Mouse (Mus musculus) spleen, postnatal 4 days (tissue): ENCODE data around the gene Epyc.

ENCODE experiments used
- DNase-seq, 2 experiments: peaks; one replicate each; pipeline ENCODE4 v3.0.0; 2022; ENCODE audit warnings: low spot score in 2 of 2

Gene Epyc

DNA sequence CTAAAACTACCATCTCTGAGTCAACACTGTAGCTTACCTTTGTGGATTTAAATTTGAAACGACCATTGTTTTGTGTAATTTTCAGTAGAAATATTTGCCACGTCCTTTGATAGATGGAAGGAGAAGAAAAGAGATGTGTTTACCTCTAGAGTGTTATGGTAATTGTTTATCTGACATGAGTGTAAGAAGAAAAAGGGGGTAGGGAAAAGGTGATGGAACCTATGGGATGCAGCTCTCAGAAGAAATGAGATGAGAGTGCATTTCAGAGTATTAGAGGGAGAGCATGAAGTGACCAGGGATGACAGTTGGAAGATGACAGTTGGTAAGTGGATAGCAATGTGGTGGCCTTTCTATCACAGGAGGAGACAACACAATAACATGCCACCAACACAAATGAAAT is at the start of gene Epyc:
TSS of gene Epyc (plus strand) at position 301 of the 400 bp plus-strand sequence.
- no peak for DNase-seq

GRCm38 (mm10) chr10:97595680-97596079 is 48.2 kb upstream of the Epyc start:
- DNase-seq, result no peak

GRCm38 (mm10) chr10:97601744-97602143 is 42.1 kb upstream of the Epyc start:
- DNase-seq, result no peak

GRCm38 (mm10) chr10:97603256-97603655 is 40.6 kb upstream of the Epyc start:
- DNase-seq, result no peak

- DNase-seq, result no peak
These were observed 37.3 kb upstream of the Epyc start, which contains the start of gene Kera for GRCm38 (mm10) chr10:97606579-97606978. Kera (plus strand) TSS chr10:97606879.

GRCm38 (mm10) chr10:97622328-97622727 is 21.5 kb upstream of the Epyc start:
- DNase-seq, result no peak

GRCm38 (mm10) chr10:97624381-97624780 is 19.5 kb upstream of the Epyc start:
- DNase-seq, result no peak

- no peak for DNase-seq
These were observed 18.8 kb upstream of the Epyc start for GRCm38 (mm10) chr10:97625116-97625515.

DNA sequence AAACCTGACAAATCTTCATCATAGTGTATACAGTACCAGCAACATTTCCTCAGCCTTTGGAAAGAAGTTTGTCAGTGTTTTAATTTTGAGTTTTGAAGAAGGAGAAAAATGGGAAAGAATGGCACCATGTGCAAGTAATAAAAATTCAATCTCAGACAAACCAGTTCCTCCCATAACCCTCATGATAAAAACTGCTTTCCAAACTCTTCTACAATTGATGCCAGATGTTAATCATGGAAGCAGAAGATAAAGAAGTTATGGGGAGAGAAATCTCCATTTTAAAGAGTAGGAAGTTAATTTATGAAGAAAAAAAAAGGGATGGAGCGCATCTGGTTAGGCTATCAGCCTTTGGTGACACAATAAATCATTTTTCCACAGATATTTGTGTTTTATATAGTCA is 17.3 kb upstream of the Epyc start:
- DNase-seq, result no peak

GRCm38 (mm10) chr10:97631061-97631460 is 12.8 kb upstream of the Epyc start:
- no peak for DNase-seq

- no peak for DNase-seq
These were observed 1.9 kb upstream of the Epyc start for GRCm38 (mm10) chr10:97641926-97642325.

DNA sequence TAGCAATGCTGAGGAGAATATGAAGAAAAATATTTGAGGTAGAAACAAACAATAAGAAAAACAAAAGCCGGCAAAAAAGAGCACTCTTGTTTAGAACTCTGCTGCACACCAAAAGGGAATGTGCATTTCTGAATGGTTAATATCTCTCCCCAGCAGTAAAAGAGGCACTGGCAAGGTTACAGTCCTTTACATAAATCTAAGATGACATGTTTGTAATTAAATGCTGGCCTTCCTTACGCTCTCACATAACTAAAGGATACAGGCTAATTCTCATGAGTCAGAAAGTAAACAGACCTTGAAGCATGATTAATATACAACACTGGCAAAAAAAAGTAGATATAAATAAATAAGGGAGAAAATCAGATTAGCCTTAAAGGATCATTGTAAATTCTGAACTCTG is 6.5 kb downstream of the Epyc start:
- no peak for DNase-seq

- no peak for DNase-seq
These were observed 15.6 kb downstream of the Epyc start for GRCm38 (mm10) chr10:97659489-97659888.

- DNase-seq, result no peak
These were observed 24.8 kb downstream of the Epyc start for GRCm38 (mm10) chr10:97668656-97669055.

GRCm38 (mm10) chr10:97670202-97670601 is 26.3 kb downstream of the Epyc start:
- DNase-seq, result no peak

DNA sequence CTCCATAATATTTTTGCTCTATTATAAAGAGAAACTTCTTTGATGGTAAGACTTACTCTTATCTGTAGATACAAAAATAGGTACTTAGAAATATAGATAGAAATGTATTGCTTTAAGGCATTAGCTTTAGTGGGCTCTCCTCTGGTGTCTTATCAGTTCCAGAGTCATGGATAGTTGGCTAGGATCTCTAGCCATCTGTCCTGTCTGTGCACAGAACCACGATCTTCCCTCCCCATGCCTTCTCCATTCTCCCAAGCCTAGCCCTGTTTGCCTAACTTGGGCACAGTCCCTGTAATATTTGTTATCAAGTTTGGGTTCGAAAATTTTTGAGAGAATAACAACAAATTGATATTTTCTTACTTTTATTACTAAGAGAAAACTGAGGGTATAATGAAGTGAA is 29.4 kb downstream of the Epyc start:
- no peak for DNase-seq

- DNase-seq, result no peak
These were observed 39.1 kb downstream of the Epyc start for GRCm38 (mm10) chr10:97682981-97683380.

DNA sequence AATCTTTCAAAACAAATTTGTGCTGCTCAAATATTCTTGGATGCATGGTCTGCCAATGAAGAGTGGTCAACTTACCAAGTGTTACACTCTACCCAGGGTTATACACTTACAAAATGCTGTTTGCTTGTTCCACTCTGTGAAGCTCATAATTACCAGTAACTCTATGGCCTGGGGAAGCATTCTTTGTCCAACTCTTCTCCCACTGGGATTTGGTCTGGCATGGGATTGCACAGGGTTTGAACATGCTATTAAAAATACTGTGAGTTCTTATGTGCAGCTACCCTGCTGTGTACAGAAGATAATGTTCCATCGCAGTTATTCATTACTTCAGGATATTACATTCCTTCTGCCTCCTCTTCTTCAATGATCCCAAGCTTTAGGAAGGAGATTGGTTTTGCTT is 43.3 kb downstream of the Epyc start:
- DNase-seq, result no peak

DNA sequence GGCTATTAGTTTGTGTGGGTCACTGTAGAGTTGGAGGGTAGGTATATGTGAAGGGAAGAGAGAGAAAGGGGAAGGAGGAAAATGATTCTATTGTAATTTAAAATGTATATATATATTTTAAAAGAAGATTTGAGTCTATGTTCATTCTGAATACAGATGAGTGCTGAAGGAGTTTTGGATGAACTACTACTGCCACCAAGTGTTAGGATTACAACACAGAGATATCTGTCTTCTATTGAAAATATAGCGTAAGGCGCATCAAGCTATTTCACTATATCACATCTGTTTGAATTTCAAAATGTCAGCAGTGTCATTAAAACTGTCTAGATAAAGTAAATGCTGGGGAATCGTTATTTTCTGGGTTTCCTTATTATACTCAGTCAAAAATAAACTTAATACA is 45.6 kb downstream of the Epyc start:
- no peak for DNase-seq

DNA sequence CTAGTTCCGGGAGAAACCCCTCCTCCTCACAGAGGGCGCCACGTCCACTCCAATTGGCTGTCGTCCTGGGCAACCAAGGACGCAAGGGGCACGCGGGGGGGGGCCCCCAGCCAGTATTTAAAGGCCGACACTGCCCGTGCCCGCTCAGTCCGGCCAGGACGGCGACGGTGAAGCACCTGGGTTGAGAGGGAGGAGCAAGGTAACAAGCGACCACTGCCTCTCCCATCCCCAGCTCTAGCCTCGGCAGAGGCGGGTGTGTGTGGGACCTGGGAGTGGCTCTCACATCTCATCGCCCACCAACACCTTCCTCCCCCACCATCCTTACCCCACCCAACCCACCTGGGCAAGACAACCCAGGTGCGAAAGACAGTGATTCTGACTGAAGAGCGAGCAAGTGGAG is 49.0 kb downstream of the Epyc start, which contains the start of gene Ccer1:
TSS of gene Ccer1 (plus strand) at position 147 of the 400 bp plus-strand sequence.
- no peak for DNase-seq

GRCm38 (mm10) chr10:97693398-97694135 is 49.7 kb downstream of the Epyc start:
- DNase-seq, result peak in 1 of 2 experiments; percentile 62

- no peak for DNase-seq
These were observed 58.5 kb downstream of the Epyc start for GRCm38 (mm10) chr10:97702321-97702720.

- DNase-seq, result no peak
These were observed 60.7 kb downstream of the Epyc start for GRCm38 (mm10) chr10:97704562-97704961.

- DNase-seq, result no peak
These were observed 68.8 kb downstream of the Epyc start for GRCm38 (mm10) chr10:97712687-97713086.
